Mouse (Mus musculus) gastrocnemius, postnatal 36 days (tissue): ENCODE data around the gene Slc7a5. TPM values are rescaled to one million over a fixed set of nuclear protein-coding genes. Genes with fewer than 3 reads are reported as not detected.

Source experiments
- DNase-seq, 2 experiments: peaks; one replicate each; pipeline ENCODE4 v3.0.0; 2022
- intact Hi-C: fragments of 180-260 bp; cut with DNase I; formaldehyde crosslinking; loops from one replicate; pipeline ENCODE4 v1.15.1; 2025
- total RNA-seq, 2 experiments: library from RNA; stranded (reverse); gene quantifications; 2 replicates each; pipeline ENCODE4 v1.2.3; 2021

The Slc7a5 gene
- total RNA-seq, 2 experiments from 2014 or later, result 1.9 to 2.1 TPM

DNA sequence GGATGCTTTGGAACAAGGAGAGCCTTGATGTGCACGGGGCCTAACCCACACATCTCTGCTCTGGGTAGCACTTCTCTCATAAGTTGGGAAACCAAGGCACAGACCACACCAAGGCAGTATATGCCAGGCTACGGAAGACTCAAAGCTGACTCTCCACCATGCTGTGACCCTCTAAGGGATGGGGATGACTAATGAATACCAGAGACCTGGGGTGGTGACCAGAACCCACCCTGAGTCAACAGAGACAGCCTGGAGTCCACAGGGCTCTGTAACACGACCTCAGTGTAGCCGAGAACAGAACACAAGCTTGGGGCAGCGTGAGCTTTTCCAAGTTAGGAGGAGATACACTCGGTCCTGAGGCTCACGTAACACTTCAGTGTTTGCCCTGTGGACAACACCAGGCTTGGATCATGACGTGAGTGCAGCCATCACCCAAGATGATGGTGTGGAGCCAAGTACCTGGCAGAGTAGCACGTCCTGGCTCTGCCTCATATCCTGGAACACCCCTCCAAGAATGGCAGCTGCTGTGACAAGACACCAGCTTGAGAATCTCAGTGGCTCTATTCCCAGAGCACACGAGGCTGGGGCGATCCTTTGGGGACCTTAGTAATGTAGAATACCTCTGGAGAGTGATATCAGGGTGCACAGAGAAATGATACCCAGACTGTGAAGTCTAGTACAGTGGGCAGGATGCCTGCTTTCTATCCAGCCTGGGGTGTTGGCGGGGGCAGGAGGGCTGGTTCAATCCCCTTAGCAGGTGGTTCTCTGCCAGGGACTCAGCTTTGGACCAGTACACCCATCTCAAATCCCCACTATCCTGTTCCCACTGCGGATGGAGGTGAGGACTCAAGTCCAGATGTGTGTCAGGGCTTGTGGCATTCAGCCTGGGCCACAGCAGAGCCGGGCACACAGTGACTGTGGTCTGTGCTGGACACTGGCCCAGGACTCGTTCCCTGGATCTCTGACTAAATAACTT, 17.4 kb downstream of the Slc7a5 start:
- intact Hi-C loops, result no loop called here
- peak; percentile 45 to 61 for DNase-seq

- intact Hi-C loops, result no loop called here
Measured at GRCm38 (mm10) chr8:121889317-121889716, 18.2 kb downstream of the Slc7a5 start.

DNA sequence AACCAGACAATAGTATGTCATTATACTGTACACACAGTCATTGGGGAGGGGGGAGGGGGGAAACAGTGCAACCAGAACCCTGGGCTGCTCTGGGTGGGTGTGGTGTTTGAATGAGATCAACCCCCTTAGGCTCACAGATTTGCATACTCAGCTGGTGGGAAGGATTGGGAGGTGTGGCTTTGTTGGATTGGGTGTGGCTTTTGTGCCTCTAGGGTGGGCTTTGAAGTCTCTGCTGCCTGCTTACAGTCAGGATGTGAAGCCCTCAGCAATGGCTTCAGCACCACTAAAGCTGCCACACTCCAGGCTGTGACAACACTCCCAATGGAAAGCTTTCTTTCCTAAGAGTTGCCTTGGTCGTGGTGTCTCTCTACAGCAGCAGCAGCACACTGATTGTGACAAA, 19.9 kb downstream of the Slc7a5 start:
- intact Hi-C loops, result no loop called here
- no peak for DNase-seq

More at GRCm38 (mm10) chr8:121889317-121889716, 18.2 kb downstream of the Slc7a5 start:
- DNase-seq, result no peak

DNA sequence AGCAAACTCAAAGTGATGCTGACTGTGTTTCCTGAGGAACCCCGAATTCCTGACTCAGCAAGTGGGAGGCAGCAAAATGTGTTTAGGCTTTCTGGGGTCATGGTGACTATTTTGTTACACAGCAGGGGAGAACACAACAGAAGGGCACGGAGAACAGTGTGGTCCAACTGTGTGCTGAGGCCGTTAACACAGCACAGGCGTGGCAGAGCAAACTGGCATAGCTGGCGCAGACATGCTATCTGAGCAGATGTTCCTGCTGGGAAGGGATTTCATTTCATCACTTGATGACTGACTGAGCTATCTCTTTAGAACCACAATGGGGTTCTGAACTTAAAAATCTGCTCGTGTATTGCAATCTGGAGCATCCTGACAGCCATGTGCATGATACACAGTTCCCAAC, 22.1 kb downstream of the Slc7a5 start:
- DNase-seq, result no peak
- intact Hi-C loops, result no loop called here

DNA sequence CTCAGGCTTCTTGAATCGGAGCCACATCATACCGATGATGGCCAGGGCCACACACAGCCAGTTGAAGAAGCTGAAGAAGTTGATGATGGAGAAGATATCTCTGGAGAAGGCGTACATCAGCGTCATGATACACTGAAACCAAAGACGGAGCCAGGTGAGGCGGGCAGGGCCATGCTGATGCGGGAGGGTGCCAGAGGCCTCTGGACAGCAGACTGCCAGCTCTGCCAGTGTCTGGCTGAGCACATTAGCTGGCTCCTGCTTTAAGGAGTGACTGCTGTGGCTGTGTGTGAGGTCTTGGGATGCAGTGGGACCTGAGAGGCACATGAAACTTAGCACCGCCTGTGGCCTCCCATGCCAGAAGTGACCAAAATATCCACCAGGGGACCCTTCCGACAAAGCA, 22.5 kb downstream of the Slc7a5 start:
- DNase-seq, result no peak

GRCm38 (mm10) chr8:121884181-121884580, 23.3 kb downstream of the Slc7a5 start:
- no peak for DNase-seq
- intact Hi-C loops, result no loop called here

More for the DNA sequence above, 22.5 kb downstream of the Slc7a5 start:
- intact Hi-C loops, result no loop called here

DNA sequence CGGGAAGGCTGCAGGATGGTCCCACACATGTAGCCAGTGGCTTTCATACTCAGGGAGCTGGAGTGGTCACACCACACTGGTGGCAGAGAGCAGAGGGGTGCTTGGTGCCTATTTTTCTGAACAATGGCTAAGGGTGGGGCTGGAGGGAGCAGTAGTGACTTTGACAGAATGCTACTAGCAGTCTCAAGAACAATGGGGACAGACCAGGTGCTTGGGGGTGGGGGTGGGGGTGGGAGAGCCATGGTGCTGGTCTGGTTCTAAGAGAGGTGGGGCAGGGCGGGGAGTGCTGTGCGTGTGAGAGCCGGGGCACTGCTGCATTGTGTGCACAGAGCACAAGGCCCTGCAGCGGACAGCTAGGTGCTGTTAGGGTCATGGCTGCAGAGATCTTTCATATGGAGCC, 25.6 kb downstream of the Slc7a5 start:
- no peak for DNase-seq
- intact Hi-C loops, result no loop called here

- intact Hi-C loops, result no loop called here
- DNase-seq, result no peak
Measured at GRCm38 (mm10) chr8:121880818-121881217, 26.7 kb downstream of the Slc7a5 start.

GRCm38 (mm10) chr8:121879712-121880111, 27.8 kb downstream of the Slc7a5 start:
- DNase-seq, result no peak

GRCm38 (mm10) chr8:121877828-121878480, 29.5 kb downstream of the Slc7a5 start:
- DNase-seq, result no peak
- intact Hi-C loops, result no loop called here

More at GRCm38 (mm10) chr8:121879712-121880111, 27.8 kb downstream of the Slc7a5 start:
- intact Hi-C loops, result no loop called here

GRCm38 (mm10) chr8:121877212-121877611, 30.3 kb downstream of the Slc7a5 start:
- intact Hi-C loops, result no loop called here
- DNase-seq, result no peak

DNA sequence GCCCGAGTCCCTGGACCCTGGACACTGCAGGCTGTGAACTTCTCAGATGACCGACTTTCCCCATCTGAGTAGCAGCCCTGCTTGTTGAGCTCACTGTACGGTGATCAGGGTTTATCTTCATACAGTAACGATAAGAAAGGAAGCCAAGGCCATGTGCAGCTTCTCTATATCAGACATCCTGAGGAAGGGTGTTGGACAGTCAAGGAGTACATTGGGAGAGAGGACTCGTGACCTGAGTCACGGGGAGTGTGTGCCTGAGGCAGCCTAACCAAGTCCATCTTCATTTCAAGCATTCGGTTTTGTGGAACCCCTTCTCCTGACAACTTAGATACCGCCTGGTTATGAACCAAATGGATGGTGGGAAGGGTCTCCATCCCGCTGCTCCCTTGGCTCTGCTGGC, 32.0 kb downstream of the Slc7a5 start:
- intact Hi-C loops, result no loop called here
- DNase-seq, result no peak

GRCm38 (mm10) chr8:121875045-121875444, 32.4 kb downstream of the Slc7a5 start:
- intact Hi-C loops, result no loop called here
- DNase-seq, result no peak

DNA sequence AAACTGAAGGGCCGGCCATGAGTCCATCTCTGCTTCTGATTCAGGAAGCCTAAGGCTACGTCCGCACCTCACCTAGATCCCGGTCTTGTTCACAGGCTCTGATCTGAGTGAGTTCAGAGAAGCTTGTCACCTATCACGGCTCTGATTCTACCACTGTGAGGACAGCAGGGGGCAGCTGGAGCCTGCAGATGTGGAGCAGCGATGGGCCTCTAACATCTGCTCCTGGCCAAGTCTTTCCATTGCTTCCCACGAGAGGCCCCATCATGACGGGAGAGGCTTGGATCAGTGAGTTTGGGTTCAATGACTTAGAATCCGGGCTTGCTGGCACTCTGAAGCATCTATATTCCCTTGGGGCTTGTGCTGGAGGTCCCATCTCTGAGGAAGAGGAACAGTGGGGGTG, 33.5 kb downstream of the Slc7a5 start:
- DNase-seq, result peak; percentile 51 to 66
- intact Hi-C loops, result no loop called here

DNA sequence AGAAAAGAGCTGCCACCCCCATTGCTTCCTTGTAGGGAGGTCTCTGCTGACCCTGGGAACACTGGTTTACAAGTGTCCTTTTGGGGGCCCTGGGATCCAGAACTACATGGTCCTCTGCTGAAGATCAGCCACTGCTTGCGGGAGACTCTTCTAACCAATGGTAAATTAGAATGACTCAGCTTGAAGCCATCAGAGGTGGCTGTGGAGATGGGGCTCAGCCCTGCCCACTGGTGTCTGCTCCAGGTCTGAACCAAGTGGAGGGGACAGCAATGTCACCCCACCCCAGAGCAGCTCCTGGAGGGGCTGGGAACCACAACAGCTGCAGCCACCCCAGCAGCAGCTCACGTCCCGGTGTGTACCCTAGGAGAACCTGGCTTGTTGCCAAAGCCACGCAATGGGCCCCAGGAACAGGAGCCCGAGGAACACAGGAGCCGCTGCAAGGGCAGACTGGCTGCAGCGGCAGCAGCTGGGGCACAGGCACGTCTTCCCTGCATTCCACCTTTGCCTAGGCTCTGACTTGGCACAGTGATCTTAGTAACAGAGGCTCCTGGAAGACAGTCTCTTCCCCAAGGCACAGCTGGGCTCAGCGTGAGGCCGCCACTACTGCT, 35.6 kb downstream of the Slc7a5 start:
- intact Hi-C loops, result loop anchor here (2.0 kb wide), 1 partner anchor 37 kb away; no protein-coding TSS in a partner anchor
- no peak for DNase-seq

- intact Hi-C loops, result no loop called here
- no peak for DNase-seq
Measured at GRCm38 (mm10) chr8:121870190-121870589, 37.3 kb downstream of the Slc7a5 start.

DNA sequence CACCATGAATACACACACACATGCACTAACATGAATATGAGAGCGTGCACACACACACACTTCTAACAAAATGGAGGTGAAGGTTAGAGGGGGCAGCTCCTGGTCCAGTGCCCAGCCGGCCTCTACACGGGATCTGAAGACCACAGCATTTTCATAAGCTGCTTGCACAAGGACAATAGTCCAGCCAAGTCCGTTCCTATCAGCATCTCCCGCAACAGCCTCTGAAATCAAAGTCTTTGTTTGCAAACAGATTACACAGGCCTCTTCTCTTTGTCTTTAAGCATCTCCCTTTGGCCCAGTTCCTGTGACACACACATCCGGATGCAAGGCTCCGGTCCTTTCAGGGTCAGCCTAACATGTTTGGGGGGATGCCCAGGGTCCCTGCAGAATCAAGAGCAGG, 38.6 kb downstream of the Slc7a5 start:
- no peak for DNase-seq
- intact Hi-C loops, result no loop called here

GRCm38 (mm10) chr8:121868196-121868595, 39.3 kb downstream of the Slc7a5 start:
- intact Hi-C loops, result no loop called here
- no peak for DNase-seq

DNA sequence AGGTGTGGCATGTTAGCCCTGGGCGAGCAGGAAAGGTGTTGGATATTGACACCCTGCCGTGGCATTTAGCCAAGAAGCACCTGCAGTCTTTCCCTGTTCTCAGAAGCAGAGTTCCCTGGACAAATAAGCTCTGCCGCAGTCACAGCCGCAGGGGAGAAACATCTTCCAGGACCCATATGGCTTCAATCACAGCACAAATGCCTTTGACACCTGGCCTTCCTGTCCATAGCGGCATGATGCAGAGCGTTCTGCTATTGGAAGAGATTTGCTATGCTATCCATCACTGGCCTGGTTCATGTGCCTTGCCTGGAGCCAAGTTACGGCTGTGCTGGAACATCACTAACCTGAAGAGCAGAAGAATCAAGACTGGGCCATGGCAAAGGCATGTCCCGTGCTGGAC, 42.1 kb downstream of the Slc7a5 start:
- DNase-seq, result no peak
- intact Hi-C loops, result no loop called here

- DNase-seq, result no peak
- intact Hi-C loops, result no loop called here
Measured at GRCm38 (mm10) chr8:121861806-121862548, 45.5 kb downstream of the Slc7a5 start.
